Mouse (Mus musculus): ENCODE measurements around the gene Pdcd4. TPM values are rescaled to one million over a fixed set of nuclear protein-coding genes. Genes with fewer than 3 reads are reported as not detected.

Pdcd4 gene
- polyA plus RNA-seq, 1 experiment = 78.0 TPM

DNA sequence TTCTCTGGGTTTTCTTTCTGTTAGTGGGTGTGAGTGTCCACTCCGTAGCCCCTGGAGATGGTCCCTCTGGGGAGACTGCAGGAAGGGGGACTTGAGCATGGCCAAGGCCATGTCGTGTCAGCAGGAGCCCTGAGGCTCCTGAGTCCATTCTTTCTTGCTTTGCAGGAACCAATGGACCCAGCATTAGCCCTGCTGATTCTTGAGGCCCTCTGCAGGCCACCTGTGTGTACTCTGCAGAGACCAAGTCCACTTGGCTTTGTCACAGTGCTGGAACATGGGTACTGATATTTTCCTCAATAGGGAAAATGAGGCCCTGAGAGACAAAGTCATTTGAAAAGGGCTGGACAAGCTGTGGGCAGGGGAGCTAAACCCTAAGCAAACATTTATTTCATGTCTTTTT lies 21.5 kb upstream of the Pdcd4 start:
- no peak for DNase-seq (ENCODE audit: extremely low spot score in 1 of 2, low spot score in 1 of 2)

- DNase-seq (ENCODE audit: extremely low spot score in 1 of 2, low spot score in 1 of 2) = no peak
Observed at GRCm38 (mm10) chr19:53871502-53871901, 20.5 kb upstream of the Pdcd4 start.

DNA sequence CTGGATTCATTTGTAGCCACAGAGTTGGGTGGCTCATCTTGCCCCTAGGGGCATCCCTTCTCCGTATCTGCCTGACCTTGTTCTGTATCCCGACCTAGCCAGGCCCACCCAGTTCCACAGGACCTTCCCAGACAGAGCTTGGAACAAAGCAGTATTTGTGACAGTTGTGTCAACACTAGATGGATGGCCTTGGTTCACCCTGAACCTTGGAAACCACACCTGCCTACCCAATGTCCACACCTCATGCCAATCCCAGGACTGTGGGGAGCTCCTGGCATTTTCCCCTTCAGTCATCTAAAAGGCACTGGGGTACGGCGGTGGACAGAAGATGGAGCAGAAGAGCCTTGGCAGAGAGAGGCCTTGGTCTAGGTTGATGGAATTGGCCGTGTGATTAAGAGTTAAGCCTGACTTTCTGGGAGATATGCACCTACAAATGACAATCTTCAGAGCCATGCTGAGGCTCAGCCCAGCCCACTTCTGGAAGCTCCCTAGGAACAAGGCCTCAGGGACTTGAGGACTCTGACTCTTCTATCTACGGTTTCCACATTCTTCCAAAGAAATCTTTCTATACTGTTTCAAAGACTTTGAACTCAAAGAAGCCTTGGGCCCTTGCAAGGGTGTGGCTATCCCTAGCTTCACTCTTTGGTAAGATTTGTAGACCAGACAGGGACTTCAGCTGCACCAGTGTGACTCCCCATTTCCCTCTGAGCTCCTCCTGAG lies 18.9 kb upstream of the Pdcd4 start:
- DNase-seq (ENCODE audit: extremely low spot score in 1 of 2, low spot score in 1 of 2) = no peak

DNA sequence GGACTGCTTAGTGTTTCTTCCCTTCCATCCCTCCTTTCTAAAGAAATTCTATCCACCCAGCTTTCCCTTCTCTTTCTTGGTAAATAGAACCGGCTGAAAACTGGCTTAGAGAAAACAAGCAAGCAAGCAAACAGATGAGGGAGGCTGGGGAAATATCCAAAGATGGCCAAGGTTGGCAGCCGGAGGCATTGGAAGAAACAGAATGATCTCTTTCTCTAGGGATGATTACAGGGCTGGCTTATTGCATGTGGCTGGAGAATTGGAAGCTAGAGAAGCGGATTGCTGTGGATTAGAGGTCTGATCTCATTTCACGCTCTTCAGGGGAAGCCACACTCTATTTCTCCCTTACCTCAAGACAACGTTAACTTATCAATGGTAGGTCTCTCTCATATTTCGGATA lies 16.8 kb upstream of the Pdcd4 start:
- no peak for DNase-seq (ENCODE audit: extremely low spot score in 1 of 2, low spot score in 1 of 2)

DNA sequence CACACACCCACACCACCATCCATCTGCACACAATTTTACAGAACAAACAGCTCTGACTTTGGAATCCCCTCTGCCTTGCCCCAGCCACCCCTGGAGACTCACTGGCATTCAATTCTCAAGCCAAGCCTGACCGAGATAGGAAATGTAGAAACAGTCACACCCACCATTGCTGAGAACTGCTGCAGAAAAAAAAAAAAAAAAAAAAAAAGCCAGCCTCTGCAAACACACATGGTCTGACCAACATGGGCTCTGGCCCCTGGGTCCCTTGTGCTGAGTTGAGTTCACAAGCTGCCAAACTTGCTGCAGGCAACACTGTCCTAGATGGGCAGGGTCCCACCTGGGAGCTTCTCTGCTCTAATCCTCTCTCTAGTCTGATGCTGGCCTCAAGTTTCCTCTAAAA lies 14.3 kb upstream of the Pdcd4 start:
- no peak for DNase-seq (ENCODE audit: extremely low spot score in 1 of 2, low spot score in 1 of 2)

- no peak for DNase-seq (ENCODE audit: extremely low spot score in 1 of 2, low spot score in 1 of 2)
Observed at GRCm38 (mm10) chr19:53880460-53880859, 11.6 kb upstream of the Pdcd4 start.

DNA sequence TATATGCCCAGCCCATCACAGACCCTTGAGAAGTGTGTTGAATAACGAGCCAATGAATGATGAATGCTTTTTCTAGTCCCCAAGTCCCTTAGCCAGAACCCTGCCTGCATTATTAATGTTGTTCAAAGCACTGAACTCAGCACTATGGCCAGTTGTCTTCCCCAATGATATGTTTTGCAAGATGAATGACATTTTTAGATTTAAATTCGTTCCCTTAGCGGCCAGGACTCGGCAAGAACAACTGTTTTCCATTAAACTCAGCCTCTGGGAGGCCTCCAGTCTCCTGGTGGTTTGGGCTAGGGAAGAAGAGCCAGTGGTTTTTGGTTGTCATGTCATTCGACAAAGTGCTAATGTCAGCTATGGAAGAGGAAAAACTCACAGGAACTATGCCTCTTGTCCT lies 10.2 kb upstream of the Pdcd4 start:
- no peak for DNase-seq (ENCODE audit: extremely low spot score in 1 of 2, low spot score in 1 of 2)

- no peak for DNase-seq (ENCODE audit: extremely low spot score in 1 of 2, low spot score in 1 of 2)
Observed at GRCm38 (mm10) chr19:53885450-53885849, 6.6 kb upstream of the Pdcd4 start.

DNA sequence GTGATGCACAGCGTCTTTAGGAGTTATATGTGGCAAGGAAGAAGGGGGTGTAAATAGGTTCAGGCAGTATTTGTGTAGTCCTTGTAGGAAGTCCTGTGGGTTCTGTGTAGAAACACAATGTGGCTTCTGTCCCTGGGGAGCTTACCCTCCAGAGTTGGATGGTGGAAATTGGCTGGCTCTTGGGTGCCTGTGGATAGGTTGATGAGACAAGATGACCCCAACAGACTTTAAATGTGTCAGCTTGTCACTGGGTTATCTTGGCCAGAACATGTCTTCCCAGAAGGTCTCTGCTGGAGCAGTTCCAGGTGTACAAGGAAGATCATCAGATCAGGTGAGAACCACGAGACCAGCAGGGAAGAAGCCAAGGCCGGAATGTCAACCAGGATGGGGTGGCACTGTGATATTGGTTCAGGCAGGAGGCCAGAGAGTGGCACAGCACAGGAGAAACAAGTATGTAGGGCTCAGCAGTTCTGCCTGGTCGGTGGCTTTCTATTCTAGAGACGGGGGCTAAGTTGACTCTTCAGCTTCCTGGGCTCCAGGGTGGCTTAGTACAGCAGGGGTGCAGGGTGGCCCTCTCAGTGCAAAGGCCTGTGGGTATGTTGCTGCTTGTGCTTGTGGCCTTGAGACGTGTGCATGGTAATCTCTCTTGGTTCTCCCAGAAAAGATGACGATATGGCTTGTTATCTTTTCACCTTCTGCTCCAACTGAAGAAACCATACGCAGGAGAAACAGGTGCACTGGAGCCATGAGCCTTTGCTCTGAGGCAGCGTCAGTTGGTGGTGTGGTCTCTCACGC lies 5.3 kb upstream of the Pdcd4 start:
- DNase-seq (ENCODE audit: extremely low spot score in 1 of 2, low spot score in 1 of 2) = no peak

GRCm38 (mm10) chr19:53887822-53888221 lies 4.2 kb upstream of the Pdcd4 start:
- DNase-seq (ENCODE audit: extremely low spot score in 1 of 2, low spot score in 1 of 2) = no peak

GRCm38 (mm10) chr19:53888331-53888730 lies 3.7 kb upstream of the Pdcd4 start:
- no peak for DNase-seq (ENCODE audit: extremely low spot score in 1 of 2, low spot score in 1 of 2)

GRCm38 (mm10) chr19:53889555-53889954 lies 2.5 kb upstream of the Pdcd4 start:
- DNase-seq (ENCODE audit: extremely low spot score in 1 of 2, low spot score in 1 of 2) = no peak

GRCm38 (mm10) chr19:53890274-53890673 lies 1.8 kb upstream of the Pdcd4 start:
- no peak for DNase-seq (ENCODE audit: extremely low spot score in 1 of 2, low spot score in 1 of 2)

DNA sequence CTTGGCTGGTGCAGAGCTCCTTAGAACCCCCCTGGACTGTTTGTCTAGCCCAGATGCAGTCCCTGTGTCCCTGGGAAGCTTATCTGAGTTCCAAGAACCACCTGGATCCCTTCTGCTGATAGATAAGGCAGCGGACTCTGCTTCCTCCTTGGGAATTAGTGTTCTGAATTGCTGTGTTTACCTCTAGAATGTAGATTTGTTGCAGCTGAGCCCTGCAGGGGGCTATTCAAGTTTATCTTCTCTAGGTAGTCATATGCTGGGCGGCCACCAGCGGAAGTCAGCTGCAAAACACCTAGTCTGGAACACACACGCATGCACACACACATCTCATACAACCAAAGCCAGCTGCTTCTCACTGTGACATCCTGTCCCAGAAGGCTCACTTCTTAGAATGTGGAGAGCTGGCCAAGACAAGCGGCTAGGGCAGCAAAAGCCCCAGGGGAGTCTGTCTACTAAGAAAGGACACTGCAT lies 1.2 kb upstream of the Pdcd4 start:
- no peak for DNase-seq (ENCODE audit: extremely low spot score in 1 of 2, low spot score in 1 of 2)

GRCm38 (mm10) chr19:53891569-53891968 lies 462 bp upstream of the Pdcd4 start:
- no peak for DNase-seq (ENCODE audit: extremely low spot score in 1 of 2, low spot score in 1 of 2)

DNA sequence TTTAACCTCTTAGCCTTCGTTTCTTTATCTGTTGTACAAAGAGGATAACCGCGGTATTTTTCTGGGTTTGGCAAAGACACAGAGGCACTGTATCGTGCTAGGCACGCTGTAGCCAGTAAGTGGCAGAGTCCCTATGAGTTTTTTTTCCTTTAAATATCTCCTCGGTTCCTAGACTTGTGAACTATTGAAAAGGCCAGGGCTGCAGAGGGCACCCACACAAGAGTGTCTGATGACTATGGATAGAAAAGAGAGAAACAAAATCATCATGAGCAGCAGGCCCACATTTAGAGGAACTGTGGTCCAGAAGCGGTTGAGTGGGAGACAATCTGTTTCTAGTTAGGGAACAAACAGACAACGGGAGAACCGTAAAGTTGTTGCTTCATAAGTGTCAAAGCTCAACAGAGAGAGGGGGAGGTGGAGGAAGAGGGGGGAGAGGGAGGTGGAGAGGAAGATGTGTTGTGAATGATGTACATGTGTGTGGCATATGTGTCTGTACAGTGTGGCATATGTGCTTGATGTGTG lies 868 bp downstream of the Pdcd4 start:
- DNase-seq (ENCODE audit: extremely low spot score in 1 of 2, low spot score in 1 of 2) = no peak

GRCm38 (mm10) chr19:53893711-53894171 lies 1.7 kb downstream of the Pdcd4 start:
- no peak for DNase-seq (ENCODE audit: extremely low spot score in 1 of 2, low spot score in 1 of 2)

DNA sequence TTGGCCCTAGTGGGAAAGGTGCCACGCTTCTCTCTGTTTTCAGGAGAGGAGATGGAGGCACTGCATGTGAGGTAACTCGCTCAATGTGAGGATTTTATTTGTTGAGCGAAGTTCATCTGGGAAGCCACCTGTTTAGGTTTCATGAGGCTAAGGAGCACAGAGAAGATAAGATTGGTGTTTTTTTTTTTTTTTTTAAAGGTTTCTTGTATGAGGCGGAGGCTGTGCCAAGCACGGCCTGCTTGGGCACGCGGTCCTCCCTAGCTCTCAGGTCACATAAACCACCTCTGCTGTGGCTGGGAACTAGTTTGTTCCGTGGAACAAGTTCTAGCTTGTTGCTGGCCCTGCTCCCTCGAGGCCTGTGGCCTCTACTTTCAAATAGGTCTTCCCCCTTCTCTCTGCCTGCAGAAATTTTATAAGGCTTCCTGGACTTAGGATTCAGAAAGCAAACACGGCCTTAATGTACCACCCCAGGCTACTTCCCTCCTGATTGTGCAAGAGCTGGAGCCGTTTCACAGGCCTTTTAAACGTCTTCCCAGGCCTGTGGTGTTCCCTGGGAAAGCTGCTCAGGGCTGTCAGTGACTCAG lies 2.6 kb downstream of the Pdcd4 start:
- DNase-seq (ENCODE audit: extremely low spot score in 1 of 2, low spot score in 1 of 2) = no peak

DNA sequence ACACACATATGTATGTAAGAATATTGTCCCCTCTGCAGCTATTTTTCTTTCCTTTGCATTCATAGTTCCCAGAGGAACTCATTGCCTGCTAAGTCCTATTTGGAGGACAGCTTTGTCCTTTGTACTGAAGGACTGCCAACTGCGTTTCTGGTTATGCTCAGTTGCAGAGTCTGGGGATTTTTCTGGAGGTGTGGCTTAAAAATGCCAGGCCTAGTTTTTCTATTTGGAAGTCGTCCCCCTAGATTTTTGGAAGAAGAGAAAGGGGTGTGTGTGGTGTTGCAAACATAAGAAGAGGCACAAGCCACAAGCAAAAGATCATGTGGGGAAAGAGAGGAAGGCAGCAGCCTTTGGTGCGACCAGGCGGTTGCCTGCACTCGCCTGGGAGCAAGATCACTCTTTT lies 6.0 kb downstream of the Pdcd4 start:
- DNase-seq (ENCODE audit: extremely low spot score in 1 of 2, low spot score in 1 of 2) = no peak

DNA sequence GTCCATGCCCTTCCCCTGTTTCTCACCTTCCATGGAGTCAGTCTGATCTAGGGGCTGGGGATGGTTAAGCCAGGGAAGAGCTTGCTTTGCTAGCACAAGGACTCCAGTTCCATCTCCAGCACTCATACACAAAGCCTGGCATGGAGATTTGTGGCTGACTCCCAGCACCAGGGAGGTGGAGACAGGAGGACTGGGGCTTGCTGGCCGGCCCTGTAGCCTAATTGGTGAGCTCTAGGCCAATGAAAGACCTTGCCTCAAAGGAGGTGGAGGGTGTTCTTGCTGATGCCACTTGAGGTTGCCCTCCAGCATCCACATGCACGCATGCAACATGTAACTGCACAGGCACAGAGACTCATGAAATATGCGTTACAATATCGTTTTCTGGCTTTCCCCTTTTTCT lies 6.5 kb downstream of the Pdcd4 start:
- no peak for DNase-seq (ENCODE audit: extremely low spot score in 1 of 2, low spot score in 1 of 2)
